Mouse (Mus musculus): Measurements from ENCODE around the gene Dnajc28. TPM values are rescaled to one million over a fixed set of nuclear protein-coding genes. Genes with fewer than 3 reads are reported as not detected.

Dnajc28 gene
- total RNA-seq (2021), result 10 to 100 TPM; 10.4 to 10.8 TPM
- long read RNA-seq, experiment 1, transcript Dnajc28-201 (2 exons, 3,368 nt), result major isoform, 7 of 9 reads
- long read RNA-seq, experiment 1, partial matches to known transcripts, result 0 of 9 reads
- long read RNA-seq, experiment 1, other reads (novel, unspliced or antisense), result 2 of 9 reads
- long read RNA-seq, experiment 2, transcript Dnajc28-201 (2 exons, 3,368 nt), result major isoform, 10 of 18 reads
- long read RNA-seq, experiment 2, partial matches to known transcripts, result 0 of 18 reads
- long read RNA-seq, experiment 2, other reads (novel, unspliced or antisense), result 6 of 18 reads

DNA sequence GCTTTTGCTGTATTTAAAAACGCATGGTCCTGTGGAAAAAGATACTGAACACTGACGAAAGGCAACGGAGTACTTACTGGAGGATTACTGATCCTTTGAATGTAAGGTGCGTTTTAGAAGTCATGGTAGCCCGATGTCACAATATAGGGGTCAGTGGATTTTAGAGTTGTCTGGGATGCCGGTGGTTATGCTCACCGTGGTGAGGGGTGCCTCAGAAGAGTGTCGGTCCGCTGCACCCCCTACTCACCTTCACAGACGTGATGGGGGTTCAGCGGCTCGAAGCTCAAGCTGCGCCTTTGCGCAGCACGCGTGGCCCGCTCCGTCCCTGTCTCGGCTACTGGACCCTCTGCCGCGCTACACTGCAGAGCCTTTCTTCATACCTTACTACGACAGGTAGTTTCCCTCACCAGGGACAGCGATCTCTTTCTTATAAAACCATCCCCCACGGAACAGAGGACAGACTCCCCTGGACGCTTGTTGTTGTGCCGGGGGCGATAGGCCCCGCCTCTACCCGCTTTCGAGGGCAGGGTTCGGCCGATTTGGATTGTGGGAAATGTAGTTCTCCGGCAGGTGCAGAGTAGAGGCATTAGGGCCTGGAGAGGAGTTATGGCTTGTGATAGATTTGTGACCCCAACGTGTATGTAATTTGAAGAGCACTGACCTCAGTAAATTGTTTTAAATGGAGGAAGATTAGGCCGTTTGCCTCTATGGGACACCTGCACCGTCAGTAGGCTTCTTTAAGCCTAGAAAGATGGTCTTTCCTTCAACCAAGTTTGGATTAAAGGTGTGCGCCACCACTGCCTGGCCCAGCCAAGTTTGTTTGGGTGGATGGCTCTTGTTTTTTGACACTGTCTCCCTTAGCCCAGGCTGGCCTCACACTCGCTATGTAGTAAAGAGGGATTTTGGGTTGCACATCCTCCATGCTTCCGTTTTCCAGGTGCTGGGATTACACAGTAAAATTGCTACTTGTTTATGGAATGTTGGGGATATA, at the start of gene Dnajc28:
Gene Dnajc28, minus strand, starts transcription at position 516 of the 991 bp plus-strand sequence.
- DNase-seq (ENCODE audit: low spot score in 2 of 2), result peak; percentile 69 to 71

DNA sequence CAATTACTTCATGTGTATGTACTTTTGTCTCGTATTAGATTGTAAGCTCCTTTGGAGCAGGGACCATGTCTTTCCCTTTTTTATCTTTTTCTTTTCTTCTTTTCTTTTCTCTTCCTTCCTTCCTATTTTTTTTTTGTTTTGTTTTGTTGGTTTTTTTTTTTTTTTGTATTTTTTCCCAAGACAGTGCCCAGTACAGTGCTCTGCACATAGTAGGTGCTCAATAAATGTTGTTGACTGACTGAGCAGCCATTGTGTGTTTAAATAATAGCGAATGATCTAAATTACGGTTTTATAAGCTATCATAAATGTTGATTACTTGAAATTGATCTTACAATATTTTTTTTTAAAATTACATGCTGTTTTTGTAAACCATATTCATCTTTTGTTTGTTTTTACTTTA, 45.0 kb upstream of the Dnajc28 start:
- no peak for DNase-seq (ENCODE audit: low spot score in 2 of 2)

GRCm38 (mm10) chr16:91662336-91662735, 43.5 kb upstream of the Dnajc28 start:
- DNase-seq (ENCODE audit: low spot score in 2 of 2), result no peak

- DNase-seq (ENCODE audit: low spot score in 2 of 2), result no peak
Measured at GRCm38 (mm10) chr16:91661397-91661796, 42.6 kb upstream of the Dnajc28 start.

- DNase-seq (ENCODE audit: low spot score in 2 of 2), result no peak
Measured at GRCm38 (mm10) chr16:91659798-91660197, 41.0 kb upstream of the Dnajc28 start.

- no peak for DNase-seq (ENCODE audit: low spot score in 2 of 2)
Measured at GRCm38 (mm10) chr16:91658471-91658870, 39.6 kb upstream of the Dnajc28 start.

GRCm38 (mm10) chr16:91657285-91657684, 38.5 kb upstream of the Dnajc28 start:
- no peak for DNase-seq (ENCODE audit: low spot score in 2 of 2)

DNA sequence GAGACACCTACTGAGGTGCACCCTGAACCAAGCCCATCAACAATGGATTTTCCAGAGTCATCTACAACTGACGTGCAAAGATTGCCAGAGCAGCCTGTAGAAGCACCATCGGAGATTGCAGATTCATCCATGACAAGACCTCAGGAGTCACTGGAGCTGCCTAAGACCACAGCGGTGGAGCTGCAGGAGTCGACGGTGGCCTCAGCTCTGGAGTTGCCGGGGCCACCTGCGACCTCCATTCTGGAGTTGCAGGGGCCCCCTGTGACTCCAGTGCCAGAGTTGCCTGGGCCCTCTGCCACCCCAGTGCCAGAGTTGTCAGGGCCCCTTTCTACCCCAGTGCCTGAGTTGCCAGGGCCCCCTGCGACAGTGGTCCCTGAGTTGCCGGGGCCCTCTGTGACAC, 36.5 kb upstream of the Dnajc28 start:
- no peak for DNase-seq (ENCODE audit: low spot score in 2 of 2)

GRCm38 (mm10) chr16:91652191-91652590, 33.4 kb upstream of the Dnajc28 start:
- no peak for DNase-seq (ENCODE audit: low spot score in 2 of 2)

DNA sequence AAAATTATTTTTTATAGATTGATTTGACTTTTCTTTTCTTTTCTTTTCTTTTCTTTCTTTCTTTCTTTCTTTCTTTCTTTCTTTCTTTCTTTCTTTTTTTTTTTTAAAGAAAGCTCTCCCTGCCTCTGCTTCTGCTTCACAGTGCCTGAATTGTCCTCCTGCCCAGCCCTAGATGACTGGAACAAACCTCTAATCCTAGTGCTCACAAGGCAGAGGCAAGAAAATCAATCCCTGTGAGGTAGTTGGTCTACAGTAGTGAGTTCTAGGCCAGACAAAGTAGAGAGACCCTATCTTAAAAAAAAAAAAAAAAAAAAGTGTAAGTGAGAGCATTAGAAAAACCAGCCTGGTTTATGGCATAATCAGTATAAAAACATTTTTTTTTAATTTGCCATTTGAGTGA, 31.0 kb upstream of the Dnajc28 start:
- no peak for DNase-seq (ENCODE audit: low spot score in 2 of 2)

- DNase-seq (ENCODE audit: low spot score in 2 of 2), result no peak
Measured at GRCm38 (mm10) chr16:91649246-91649645, 30.4 kb upstream of the Dnajc28 start.

DNA sequence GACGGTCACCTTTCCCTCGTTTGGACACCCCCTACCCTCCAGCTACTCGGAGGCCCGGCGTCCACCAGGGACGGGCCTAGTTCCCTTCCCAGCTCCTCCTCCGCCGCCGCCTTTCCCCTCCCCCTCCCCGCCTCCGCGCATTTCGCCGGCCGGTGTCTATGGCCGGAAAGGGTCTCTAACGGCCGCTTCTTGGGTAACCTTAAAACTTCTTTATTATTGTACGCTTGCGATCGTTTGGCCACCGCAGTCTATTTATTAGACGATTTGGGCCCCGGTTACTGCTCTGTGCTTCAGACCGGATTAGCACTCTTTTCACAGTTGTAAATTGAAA, 29.4 kb upstream of the Dnajc28 start:
- DNase-seq (ENCODE audit: low spot score in 2 of 2), result peak; percentile 81 to 86

GRCm38 (mm10) chr16:91647461-91648219, 28.8 kb upstream of the Dnajc28 start, which contains the start of gene Son:
Gene Son (plus strand): TSS chr16:91647506.
- DNase-seq (ENCODE audit: low spot score in 2 of 2), result peak; percentile 89 to 91

DNA sequence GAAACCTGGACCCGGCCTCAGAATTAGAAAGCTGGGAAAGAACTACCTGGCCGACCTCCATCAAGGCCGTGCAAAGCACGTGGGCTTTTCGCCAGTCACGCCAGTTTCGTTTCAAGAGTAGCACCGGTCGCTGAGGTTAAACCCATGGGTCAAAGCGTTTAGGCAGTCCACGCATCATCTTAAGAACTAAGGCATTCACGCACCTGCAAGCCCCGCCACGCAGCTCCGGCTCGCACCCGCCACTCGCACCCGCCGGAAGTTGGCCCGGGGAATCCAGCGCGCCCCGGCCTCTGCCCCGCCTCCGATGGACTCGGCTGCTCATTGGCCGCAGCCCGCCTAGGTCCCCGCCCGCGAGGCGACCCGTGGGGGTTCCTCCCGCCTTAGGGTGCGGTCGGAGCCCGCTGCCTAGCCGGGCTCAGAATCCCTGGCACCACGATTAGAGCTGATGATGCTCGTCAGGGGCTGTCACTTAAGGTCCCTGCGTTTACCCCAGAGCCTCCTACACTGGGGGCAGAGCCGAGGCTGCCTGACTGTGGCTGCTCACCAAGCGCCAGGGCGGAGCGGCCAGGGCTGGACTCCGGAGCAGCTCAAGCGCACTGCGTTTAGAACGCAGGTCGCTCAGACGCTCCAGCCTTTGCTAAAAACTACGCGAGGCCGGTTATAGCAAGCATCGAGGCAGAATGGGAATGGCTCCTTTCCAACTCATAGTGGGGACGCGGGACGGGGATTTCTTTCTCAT, 28.0 kb upstream of the Dnajc28 start, which contains the start of gene Gart:
Gene Gart, minus strand, starts transcription at position 272 of the 739 bp plus-strand sequence.
- peak; percentile 94 for DNase-seq (ENCODE audit: low spot score in 2 of 2)

- peak in 1 of 2 experiments; percentile 19 for DNase-seq (ENCODE audit: low spot score in 2 of 2)
Measured at GRCm38 (mm10) chr16:91645995-91646602, 27.3 kb upstream of the Dnajc28 start.

- DNase-seq (ENCODE audit: low spot score in 2 of 2), result peak in 1 of 2 experiments; percentile 4
Measured at GRCm38 (mm10) chr16:91645420-91645819, 26.6 kb upstream of the Dnajc28 start.

GRCm38 (mm10) chr16:91644901-91645300, 26.1 kb upstream of the Dnajc28 start:
- peak in 1 of 2 experiments; percentile 5 for DNase-seq (ENCODE audit: low spot score in 2 of 2)

DNA sequence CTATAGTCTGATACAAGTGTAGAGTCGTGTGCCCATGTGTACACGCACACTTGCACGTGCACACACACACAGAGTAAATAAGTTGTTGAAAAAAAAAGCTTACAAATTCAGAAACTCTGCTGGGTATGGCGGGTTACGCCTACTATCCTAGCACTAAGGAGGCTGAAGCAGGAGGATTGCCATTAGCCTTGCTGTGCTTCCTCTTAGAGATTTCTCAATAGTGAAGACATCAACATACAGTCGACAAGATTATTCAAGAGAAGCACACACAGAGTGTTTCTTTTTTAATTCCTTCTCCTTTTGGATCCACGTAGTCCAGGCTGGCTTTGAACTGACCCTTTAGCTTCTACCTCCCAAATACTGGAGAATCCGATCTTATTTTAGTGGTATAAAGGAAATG, 21.3 kb upstream of the Dnajc28 start:
- DNase-seq (ENCODE audit: low spot score in 2 of 2), result no peak

- no peak for DNase-seq (ENCODE audit: low spot score in 2 of 2)
Measured at GRCm38 (mm10) chr16:91639636-91640035, 20.8 kb upstream of the Dnajc28 start.

DNA sequence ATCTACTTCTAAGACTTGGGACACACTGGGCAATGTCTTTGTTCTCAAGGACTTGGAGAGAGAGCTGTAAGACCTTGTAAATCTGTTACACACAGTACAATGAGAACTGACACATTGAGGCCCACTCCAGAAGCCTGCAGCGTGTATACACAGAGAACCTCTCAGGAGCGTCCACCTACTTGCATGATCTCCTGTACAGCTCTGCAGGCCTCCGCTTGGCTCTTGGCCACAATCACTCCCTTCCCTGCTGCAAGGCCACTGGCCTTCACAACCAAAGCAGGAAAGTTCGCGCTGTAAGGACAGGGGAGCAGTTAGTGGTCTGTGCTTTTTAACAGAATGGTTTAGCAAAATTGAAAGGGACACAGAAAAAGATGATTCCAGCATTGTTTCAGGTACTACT, 20.3 kb upstream of the Dnajc28 start:
- no peak for DNase-seq (ENCODE audit: low spot score in 2 of 2)
